Mouse (Mus musculus) right cerebral cortex, adult 18-20 months (tissue): ENCODE results near the gene Arntl2.
"Not testable (repeated sequence)": the region's sequence is repeated elsewhere in the genome, so short reads cannot be mapped to it uniquely, and the experiment has no call there.

Experiments
- DNase-seq: peaks from one replicate; pipeline ENCODE4 v3.0.0; 2022; ENCODE audit warnings: mixed read lengths

Gene Arntl2

GRCm38 (mm10) chr6:146795924-146796545 lies at the start of gene Arntl2:
Arntl2 (plus strand) TSS chr6:146796055.
- peak; percentile 79 for DNase-seq

GRCm38 (mm10) chr6:146746577-146746976 lies 49.3 kb upstream of the Arntl2 start:
- DNase-seq: no peak

GRCm38 (mm10) chr6:146747057-146747456 lies 48.8 kb upstream of the Arntl2 start:
- DNase-seq: no peak

GRCm38 (mm10) chr6:146748271-146748670 lies 47.6 kb upstream of the Arntl2 start:
- DNase-seq: no peak

GRCm38 (mm10) chr6:146751671-146752070 lies 44.2 kb upstream of the Arntl2 start:
- DNase-seq: peak; percentile 19

GRCm38 (mm10) chr6:146752178-146752577 lies 43.7 kb upstream of the Arntl2 start:
- DNase-seq: no peak

GRCm38 (mm10) chr6:146752612-146753011 lies 43.2 kb upstream of the Arntl2 start:
- no peak for DNase-seq

GRCm38 (mm10) chr6:146753560-146754160 lies 42.2 kb upstream of the Arntl2 start:
- DNase-seq: no peak

- DNase-seq: no peak
Observed at GRCm38 (mm10) chr6:146755136-146755535, 40.7 kb upstream of the Arntl2 start.

- DNase-seq: no peak
Observed at GRCm38 (mm10) chr6:146755679-146756078, 40.2 kb upstream of the Arntl2 start.

GRCm38 (mm10) chr6:146759027-146759426 lies 36.8 kb upstream of the Arntl2 start:
- DNase-seq: no peak

- DNase-seq: no peak
Observed at GRCm38 (mm10) chr6:146760022-146760421, 35.8 kb upstream of the Arntl2 start.

GRCm38 (mm10) chr6:146760736-146761135 lies 35.1 kb upstream of the Arntl2 start:
- DNase-seq: no peak

- DNase-seq: no peak
Observed at GRCm38 (mm10) chr6:146762264-146762898, 33.5 kb upstream of the Arntl2 start.

GRCm38 (mm10) chr6:146764593-146764992 lies 31.3 kb upstream of the Arntl2 start:
- DNase-seq: no peak

- no peak for DNase-seq
Observed at GRCm38 (mm10) chr6:146765270-146765669, 30.6 kb upstream of the Arntl2 start.

- DNase-seq: no peak
Observed at GRCm38 (mm10) chr6:146768813-146769404, 26.9 kb upstream of the Arntl2 start.

GRCm38 (mm10) chr6:146770005-146770745 lies 25.7 kb upstream of the Arntl2 start:
- DNase-seq: no peak

- DNase-seq: no peak
Observed at GRCm38 (mm10) chr6:146770808-146771207, 25.0 kb upstream of the Arntl2 start.

GRCm38 (mm10) chr6:146775864-146776263 lies 20.0 kb upstream of the Arntl2 start:
- not testable (repeated sequence) for DNase-seq

GRCm38 (mm10) chr6:146776610-146777389 lies 19.1 kb upstream of the Arntl2 start:
- no peak for DNase-seq

- DNase-seq: no peak
Observed at GRCm38 (mm10) chr6:146778055-146778454, 17.8 kb upstream of the Arntl2 start.
